In the genomic region with DNA sequence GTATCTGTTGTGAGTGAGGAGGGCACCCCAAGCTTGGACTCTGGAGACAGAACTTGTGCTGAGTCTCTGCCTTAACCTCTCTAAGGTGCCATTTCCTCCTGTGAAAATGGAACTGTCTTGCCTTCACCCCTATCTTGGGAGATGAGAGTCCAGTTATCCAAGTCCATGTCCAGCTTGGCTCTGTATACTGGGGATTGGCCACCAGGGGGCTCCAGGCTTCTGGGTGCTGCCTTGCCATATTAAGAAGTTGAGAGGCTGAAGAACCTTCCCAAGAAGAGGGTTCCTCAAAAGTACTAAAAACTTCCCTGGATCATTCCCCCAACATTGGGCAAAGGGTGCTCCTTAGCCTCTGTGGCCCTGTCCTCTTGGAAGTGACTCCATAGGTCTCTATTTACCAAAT, we compare ENCODE assay signal across 8 mouse cellular contexts. TPM values are rescaled to one million over a fixed set of nuclear protein-coding genes. Genes with fewer than 3 reads are reported as not detected.
DNase-seq lines count a peak whose midpoint lies in the region; ATAC-seq and TF ChIP-seq lines count a peak whose summit lies in the region.

No protein-coding gene starts in this region.

- no peak overlapping the region for H3K4me2 ChIP-seq in midbrain, postnatal 0 days (ENCODE audit: low read depth, low read length, poor library complexity, severe bottlenecking)
- H3K4me2 ChIP-seq in midbrain, embryonic 11.5 days, result no peak overlapping the region

- no peak overlapping the region for H3K27ac ChIP-seq in midbrain, postnatal 0 days (ENCODE audit: low read depth, low read length)
- no peak overlapping the region for H3K27ac ChIP-seq in midbrain, embryonic 11.5 days (ENCODE audit: low read depth, low read length)

- H3K9me3 ChIP-seq in midbrain, postnatal 0 days (ENCODE audit: low read length), result 0 out of 2 replicates have a peak, but pooled peaks cover 5% of the 10 kb centered on the region
- no peaks in the 10 kb centered on the region for H3K9me3 ChIP-seq in midbrain, embryonic 11.5 days (ENCODE audit: control insufficient read depth, low read length)

- peak; percentile 65 for TF ChIP-seq CTCF in midbrain, postnatal 0 days (IDR thresholded peaks at IDR 0.05)

- H3K36me3 ChIP-seq in midbrain, postnatal 0 days (ENCODE audit: insufficient read depth, low read length), result peaks cover 30% of the 10 kb centered on the region
- peaks cover 29% of the 10 kb centered on the region for H3K36me3 ChIP-seq in midbrain, embryonic 11.5 days (ENCODE audit: control insufficient read depth, insufficient read depth, low read length)

- H3K4me1 ChIP-seq in midbrain, postnatal 0 days (ENCODE audit: insufficient read depth, low read length), result no peaks in the 10 kb centered on the region
- H3K4me1 ChIP-seq in midbrain, embryonic 11.5 days (ENCODE audit: control insufficient read depth, insufficient read depth, low read length), result no peaks in the 10 kb centered on the region

- no peak overlapping the region for H3K9ac ChIP-seq in midbrain, postnatal 0 days (replicated peaks; ENCODE audit: low read length, poor library complexity, severe bottlenecking)
- no peak overlapping the region for H3K9ac ChIP-seq in midbrain, embryonic 11.5 days (ENCODE audit: low read length)

- ATAC-seq in midbrain, postnatal 0 days (ENCODE audit: low FRiP score), result no peak
- no peak for ATAC-seq in midbrain, embryonic 11.5 days (ENCODE audit: low FRiP score)
- ATAC-seq in megakaryocyte progenitor cell, adult 5-6 weeks (replicated peaks; ENCODE audit: poor library complexity), result peak; percentile 50; the same call in 1 of the 2 replicates

- H3K4me3 ChIP-seq in midbrain, postnatal 0 days (ENCODE audit: low read depth, low read length), result no peak overlapping the region
- no peak overlapping the region for H3K4me3 ChIP-seq in midbrain, embryonic 11.5 days (ENCODE audit: low read depth, low read length)

- DNase-seq in gastrocnemius, adult 18-20 months (ENCODE audit: low spot score), result peak; percentile 25
- DNase-seq in gastrocnemius, adult 8-10 months (ENCODE audit: low spot score in 2 of 2), result no peak
- DNase-seq in midbrain, postnatal 0 days (ENCODE audit: low spot score), result peak; percentile 10
- DNase-seq in midbrain, embryonic 11.5 days (ENCODE audit: low spot score, missing footprints), result no peak
- DNase-seq in T-cell, adult 2 months (ENCODE audit: low spot score), result peak; percentile 8
- peak; percentile 60 for DNase-seq in heart, postnatal 4 days
- no peak for DNase-seq in ovary, postnatal 10 days (ENCODE audit: low spot score)

- H3K27me3 ChIP-seq in midbrain, postnatal 0 days (ENCODE audit: insufficient read depth, low read length), result no peaks in the 10 kb centered on the region
- no peaks in the 10 kb centered on the region for H3K27me3 ChIP-seq in midbrain, embryonic 11.5 days (ENCODE audit: control insufficient read depth, insufficient read depth, low read length)

RNA-seq across cellular contexts. Expression of a gene that starts 6.7 kb away (rescaled TPM):
- 1 to 10 TPM; 1.7 to 2.0 TPM for total RNA-seq in gastrocnemius, adult 18-20 months (2021)
- 1 to 10 TPM; 2.1 to 3.2 (median 2.6) TPM for total RNA-seq in gastrocnemius, adult 8-10 months (2022)
- total RNA-seq in midbrain, postnatal 0 days (2014; rRNA removed), result 36.7 and 40.4 TPM in 2 replicates
- 21.2 and 21.6 TPM in 2 replicates for polyA plus RNA-seq in midbrain, postnatal 0 days (2015; fragmentation: Nextera tagmentation; extraction: Ambion mirVana)
- 9.3 and 9.9 TPM in 2 replicates for polyA plus RNA-seq in midbrain, embryonic 11.5 days (2014; fragmentation: Nextera tagmentation; extraction: Ambion mirVana)
- total RNA-seq in heart, postnatal 4 days (2021), result 1 to 10 TPM; 4.7 to 5.6 TPM
- 7.1 and 7.5 TPM in 2 replicates for total RNA-seq in megakaryocyte progenitor cell, adult 5-6 weeks (2015)
- 5.4 and 6.1 TPM in 2 replicates for total RNA-seq in megakaryocyte progenitor cell, adult 5-6 weeks (2017)

RNA-seq across cellular contexts. Expression of a gene that starts 11.7 kb away (rescaled TPM):
- not detected for total RNA-seq in gastrocnemius, adult 18-20 months (2021)
- under 1 TPM in 1 of 4 experiments, not detected in 3; 0.19 TPM for total RNA-seq in gastrocnemius, adult 8-10 months (2022)
- not detected in 2 replicates for total RNA-seq in midbrain, postnatal 0 days (2014; rRNA removed)
- not detected in 2 replicates for polyA plus RNA-seq in midbrain, postnatal 0 days (2015; fragmentation: Nextera tagmentation; extraction: Ambion mirVana)
- polyA plus RNA-seq in midbrain, embryonic 11.5 days (2014; fragmentation: Nextera tagmentation; extraction: Ambion mirVana), result not detected in 2 replicates
- total RNA-seq in heart, postnatal 4 days (2021), result not detected
- not detected in 2 replicates for total RNA-seq in megakaryocyte progenitor cell, adult 5-6 weeks (2015)
- total RNA-seq in megakaryocyte progenitor cell, adult 5-6 weeks (2017), result not detected in 2 replicates

RNA-seq across cellular contexts. Expression of a gene that starts 18.6 kb away (rescaled TPM):
- total RNA-seq in gastrocnemius, adult 18-20 months (2021), result under 1 TPM; 0.16 to 0.40 TPM
- total RNA-seq in gastrocnemius, adult 8-10 months (2022), result under 1 TPM; 0.12 to 0.25 (median 0.16) TPM
- not detected in 2 replicates for total RNA-seq in midbrain, postnatal 0 days (2014; rRNA removed)
- polyA plus RNA-seq in midbrain, postnatal 0 days (2015; fragmentation: Nextera tagmentation; extraction: Ambion mirVana), result 0.43 TPM in 1 of 2 replicates, not detected in the other
- 0.26 and 0.51 TPM in 2 replicates for polyA plus RNA-seq in midbrain, embryonic 11.5 days (2014; fragmentation: Nextera tagmentation; extraction: Ambion mirVana)
- total RNA-seq in heart, postnatal 4 days (2021), result under 1 TPM; 0.34 to 0.48 TPM
- 7.2 and 13.1 TPM in 2 replicates for total RNA-seq in megakaryocyte progenitor cell, adult 5-6 weeks (2015)
- total RNA-seq in megakaryocyte progenitor cell, adult 5-6 weeks (2017), result 7.2 and 8.9 TPM in 2 replicates

RNA-seq across cellular contexts. Expression of a gene that starts 33.9 kb away (rescaled TPM):
- total RNA-seq in gastrocnemius, adult 18-20 months (2021), result under 1 TPM in 1 of 2 experiments, not detected in 1; 0.33 TPM
- not detected for total RNA-seq in gastrocnemius, adult 8-10 months (2022)
- 0.22 TPM in 1 of 2 replicates, not detected in the other for total RNA-seq in midbrain, postnatal 0 days (2014; rRNA removed)
- polyA plus RNA-seq in midbrain, postnatal 0 days (2015; fragmentation: Nextera tagmentation; extraction: Ambion mirVana), result 0.11 and 0.29 TPM in 2 replicates
- 0.29 TPM in 1 of 2 replicates, not detected in the other for polyA plus RNA-seq in midbrain, embryonic 11.5 days (2014; fragmentation: Nextera tagmentation; extraction: Ambion mirVana)
- not detected for total RNA-seq in heart, postnatal 4 days (2021)
- not detected in 2 replicates for total RNA-seq in megakaryocyte progenitor cell, adult 5-6 weeks (2015)
- not detected in 2 replicates for total RNA-seq in megakaryocyte progenitor cell, adult 5-6 weeks (2017)

RNA-seq across cellular contexts. Expression of a gene that starts 44.0 kb away (rescaled TPM):
- total RNA-seq in gastrocnemius, adult 18-20 months (2021), result not detected
- not detected for total RNA-seq in gastrocnemius, adult 8-10 months (2022)
- total RNA-seq in midbrain, postnatal 0 days (2014; rRNA removed), result not detected in 2 replicates
- not detected in 2 replicates for polyA plus RNA-seq in midbrain, postnatal 0 days (2015; fragmentation: Nextera tagmentation; extraction: Ambion mirVana)
- polyA plus RNA-seq in midbrain, embryonic 11.5 days (2014; fragmentation: Nextera tagmentation; extraction: Ambion mirVana), result not detected in 2 replicates
- not detected for total RNA-seq in heart, postnatal 4 days (2021)
- total RNA-seq in megakaryocyte progenitor cell, adult 5-6 weeks (2015), result not detected in 2 replicates
- not detected in 2 replicates for total RNA-seq in megakaryocyte progenitor cell, adult 5-6 weeks (2017)

Comparison
In these comparisons a context has a peak if more than half of its experiments do, and no peak if none do; other contexts are left out.
1. DNase-seq: peak in gastrocnemius, adult 18-20 months (single experiment), midbrain, postnatal 0 days (single experiment), T-cell, adult 2 months (single experiment) and heart, postnatal 4 days (single experiment); none in gastrocnemius, adult 8-10 months (0 of 2), midbrain, embryonic 11.5 days (single experiment) and ovary, postnatal 10 days (single experiment).